Mouse (Mus musculus): Measurements from ENCODE around the gene Nmi. TPM values are rescaled to one million over a fixed set of nuclear protein-coding genes. Genes with fewer than 3 reads are reported as not detected.

Gene Nmi
- total RNA-seq, 2 experiments from 2014 or later = 9.1 to 11.6 TPM

Other genes with a start within 250 kb of the Nmi start
- gene Rbm43, start 38.3 kb downstream of the Nmi start, total RNA-seq (2021) = 10 to 100 TPM; 10.8 to 12.0 TPM
- gene Tnfaip6, start 64.5 kb upstream of the Nmi start, total RNA-seq (2021) = 1 to 10 TPM; 1.7 to 2.3 TPM
- gene Rif1, start 99.3 kb upstream of the Nmi start, total RNA-seq (2021) = 10 to 100 TPM; 29.1 to 34.4 TPM